22 mouse cellular contexts compared by ENCODE assay signal in the genomic region with DNA sequence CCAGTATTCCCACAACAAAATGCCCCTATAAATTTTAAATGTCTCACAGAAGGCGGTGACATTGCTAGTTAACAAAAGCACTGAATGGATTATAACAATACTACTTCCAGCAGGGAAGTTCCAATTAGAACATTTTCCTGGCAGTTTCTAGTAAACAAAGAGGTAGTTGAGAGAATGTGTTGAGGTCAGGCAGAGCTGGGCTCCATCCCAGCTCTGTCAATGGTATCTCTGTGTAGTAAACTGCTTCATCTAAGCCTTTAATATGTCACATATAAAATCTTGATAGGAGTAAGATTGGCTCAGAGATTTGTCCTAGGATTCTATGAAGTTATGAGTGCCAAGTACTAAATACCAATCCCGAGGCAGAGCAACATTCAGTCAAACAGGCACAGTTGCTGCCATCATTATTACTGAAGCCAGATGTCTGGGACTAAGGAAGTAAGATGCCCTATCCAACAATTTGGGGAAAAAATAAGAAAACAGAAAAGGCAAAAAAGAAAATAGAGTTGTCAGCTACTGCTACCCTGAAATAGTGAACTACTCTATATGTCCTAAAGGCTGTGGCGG.
DNase-seq lines count a peak whose midpoint lies in the region; ATAC-seq and TF ChIP-seq lines count a peak whose summit lies in the region.
"Had no signal": no experiment of that assay in that cellular context is flagged by ENCODE, and none has a peak within 500 bp of the region (broad histone marks: within the 10 kb centered on the region; RNA-seq: fewer than 3 reads in every experiment).

No protein-coding gene starts in this region.

- H3K4me3 ChIP-seq in forebrain, embryonic 15.5 days = no peak overlapping the region
- no peak overlapping the region for H3K4me3 ChIP-seq in forebrain, embryonic 12.5 days (replicated peaks)
- H3K4me3 ChIP-seq: embryonic facial prominence, embryonic 15.5 days; erythroblast, embryonic 14.5 days; heart, embryonic 10.5 days; hindbrain, embryonic 13.5 days; intestine, embryonic 15.5 days had no signal

- no peak for TF ChIP-seq POLR2A in brain, embryonic 14.5 days (IDR thresholded peaks at IDR 0.05; ENCODE audit: borderline replicate concordance, extremely low read depth, insufficient read depth, insufficient read length, poor library complexity, severe bottlenecking)

- peak overlapping the region; percentile 49 for H3K27ac ChIP-seq in forebrain, embryonic 15.5 days (replicated peaks)
- no peak overlapping the region for H3K27ac ChIP-seq in forebrain, embryonic 12.5 days
- H3K27ac ChIP-seq: embryonic facial prominence, embryonic 15.5 days; heart, embryonic 10.5 days; hindbrain, embryonic 13.5 days; intestine, embryonic 15.5 days had no signal

- peaks cover 13% of the 10 kb centered on the region for H3K4me1 ChIP-seq in forebrain, embryonic 15.5 days
- peaks cover 4% of the 10 kb centered on the region; the same call in 1 of the 2 replicates for H3K4me1 ChIP-seq in forebrain, embryonic 12.5 days
- H3K4me1 ChIP-seq: embryonic facial prominence, embryonic 15.5 days; heart, embryonic 10.5 days; hindbrain, embryonic 13.5 days; intestine, embryonic 15.5 days had no signal

- no peaks in the 10 kb centered on the region for H3K36me3 ChIP-seq in forebrain, embryonic 15.5 days
- no peaks in the 10 kb centered on the region for H3K36me3 ChIP-seq in forebrain, embryonic 12.5 days (replicated peaks)
- H3K36me3 ChIP-seq: embryonic facial prominence, embryonic 15.5 days; heart, embryonic 10.5 days; hindbrain, embryonic 13.5 days; intestine, embryonic 15.5 days had no signal

- H3K9me3 ChIP-seq in forebrain, embryonic 15.5 days = no peaks in the 10 kb centered on the region
- H3K9me3 ChIP-seq in forebrain, embryonic 12.5 days = no peaks in the 10 kb centered on the region
- H3K9me3 ChIP-seq: embryonic facial prominence, embryonic 15.5 days; heart, embryonic 10.5 days; hindbrain, embryonic 13.5 days; intestine, embryonic 15.5 days had no signal

- intact Hi-C loops in left cerebral cortex, postnatal 25 days (cut with DNase I) = no loop called here

- H3K27me3 ChIP-seq in forebrain, embryonic 15.5 days = no peaks in the 10 kb centered on the region
- H3K27me3 ChIP-seq in forebrain, embryonic 12.5 days = no peaks in the 10 kb centered on the region
- H3K27me3 ChIP-seq: CH12.LX; embryonic facial prominence, embryonic 15.5 days; hindbrain, embryonic 13.5 days; intestine, embryonic 15.5 days had no signal

- DNase-seq in Muller cell, postnatal 12 days (ENCODE audit: inconsistent ontology term) = peak; percentile 81
- DNase-seq in brain, embryonic 14.5 days (ENCODE audit: low read depth) = peak; percentile 66
- peak; percentile 22 for DNase-seq in retina, postnatal 1 day
- no peak for DNase-seq in left cerebral cortex, postnatal 25 days (ENCODE audit: low spot score in 2 of 2)
- DNase-seq: adrenal gland, adult 8-10 months; adrenal gland, postnatal 36 days; cerebellum, adult 11 months; cerebellum, adult 8-10 months; cerebellum, postnatal 14 days; embryo, embryonic 11 days; gastrocnemius, postnatal 10 days; heart, adult 18-20 months; heart, postnatal 10 days; heart, postnatal 4 days had no signal

- peak; percentile 66 for ATAC-seq in forebrain, embryonic 15.5 days (replicated peaks)
- no peak; the same call in 1 of the 2 replicates for ATAC-seq in forebrain, embryonic 12.5 days (ENCODE audit: low FRiP score)
- ATAC-seq: intestine, embryonic 15.5 days had no signal

- 27% methylated on average over 3 of the region's 3 CpGs for WGBS in forebrain, embryonic 15.5 days
- WGBS in forebrain, embryonic 12.5 days = 51% methylated on average over 3 of the region's 3 CpGs

- no peak for TF ChIP-seq CTCF in brain, embryonic 14.5 days (IDR thresholded peaks at IDR 0.05; ENCODE audit: borderline replicate concordance, extremely low read depth, insufficient read depth, insufficient read length)

- H3K9ac ChIP-seq in forebrain, embryonic 15.5 days (replicated peaks) = no peak overlapping the region
- no peak overlapping the region for H3K9ac ChIP-seq in forebrain, embryonic 12.5 days
- H3K9ac ChIP-seq: embryonic facial prominence, embryonic 15.5 days; hindbrain, embryonic 13.5 days; intestine, embryonic 15.5 days had no signal

- no peak overlapping the region for H3K4me2 ChIP-seq in forebrain, embryonic 15.5 days (replicated peaks)
- no peak overlapping the region for H3K4me2 ChIP-seq in forebrain, embryonic 12.5 days
- H3K4me2 ChIP-seq: embryonic facial prominence, embryonic 15.5 days; hindbrain, embryonic 13.5 days; intestine, embryonic 15.5 days had no signal

Comparison
In these comparisons a context has a peak if more than half of its experiments do, and no peak if none do; other contexts are left out.
1. DNase-seq: peak in Muller cell, postnatal 12 days (single experiment), brain, embryonic 14.5 days (single experiment) and retina, postnatal 1 day (single experiment); none in left cerebral cortex, postnatal 25 days (0 of 2).